Mouse (Mus musculus) urinary bladder, adult 18-20 months (tissue): ENCODE results near the gene Usp16.
A peak's percentile ranks its signal among the peaks of the same experiment; 100 is the strongest.

Experiments used
- DNase-seq, 2 experiments: peaks; one replicate each; pipeline ENCODE4 v3.0.0; 2022; ENCODE audit warnings: low spot score in 2 of 2, mixed read lengths in 2 of 2

The Usp16 gene

GRCm38 (mm10) chr16:87454419-87455179 is at the start of gene Usp16:
Gene Usp16 (plus strand): TSS chr16:87454703.
- DNase-seq: peak; percentile 84 to 88

DNA sequence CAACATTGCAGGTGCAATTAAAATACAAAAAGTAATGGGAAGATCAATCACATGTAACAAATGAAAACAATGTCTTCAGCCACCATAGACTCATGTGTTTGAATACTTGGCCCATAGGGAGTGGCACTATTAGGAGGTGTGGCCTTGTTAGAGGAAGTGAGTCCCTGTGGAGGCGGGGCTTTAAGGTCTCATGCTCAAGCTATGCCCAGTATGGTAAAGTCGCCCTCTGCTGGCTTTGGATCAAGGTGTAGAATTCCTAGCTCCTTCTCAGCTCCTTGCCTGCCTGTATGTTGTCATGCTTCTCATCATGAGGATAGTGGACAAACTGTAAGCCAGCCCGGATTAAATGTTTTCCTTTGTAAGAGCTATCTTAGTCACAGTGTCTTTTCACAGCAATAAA is 49.5 kb upstream of the Usp16 start:
- no peak for DNase-seq

GRCm38 (mm10) chr16:87420662-87421061 is 33.8 kb upstream of the Usp16 start:
- no peak for DNase-seq

DNA sequence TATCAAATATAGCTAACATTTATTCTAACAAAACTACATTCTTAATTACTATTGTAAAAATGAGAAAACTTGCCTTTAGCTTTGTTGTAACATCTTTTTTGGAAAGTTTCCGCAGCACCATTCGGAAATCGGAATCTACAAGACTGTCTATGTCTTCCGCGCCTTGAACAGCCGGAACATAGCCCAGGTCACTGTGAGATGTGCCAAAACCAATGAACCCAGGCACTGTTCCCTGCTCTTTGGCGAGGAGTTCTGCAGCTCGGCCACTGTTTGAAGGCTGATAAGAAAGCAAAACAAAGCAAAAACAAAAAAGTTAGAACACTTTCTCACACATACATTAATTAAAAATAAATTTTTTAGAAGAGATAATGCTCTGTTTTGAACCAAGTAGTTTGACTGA is 27.0 kb upstream of the Usp16 start:
- no peak for DNase-seq

DNA sequence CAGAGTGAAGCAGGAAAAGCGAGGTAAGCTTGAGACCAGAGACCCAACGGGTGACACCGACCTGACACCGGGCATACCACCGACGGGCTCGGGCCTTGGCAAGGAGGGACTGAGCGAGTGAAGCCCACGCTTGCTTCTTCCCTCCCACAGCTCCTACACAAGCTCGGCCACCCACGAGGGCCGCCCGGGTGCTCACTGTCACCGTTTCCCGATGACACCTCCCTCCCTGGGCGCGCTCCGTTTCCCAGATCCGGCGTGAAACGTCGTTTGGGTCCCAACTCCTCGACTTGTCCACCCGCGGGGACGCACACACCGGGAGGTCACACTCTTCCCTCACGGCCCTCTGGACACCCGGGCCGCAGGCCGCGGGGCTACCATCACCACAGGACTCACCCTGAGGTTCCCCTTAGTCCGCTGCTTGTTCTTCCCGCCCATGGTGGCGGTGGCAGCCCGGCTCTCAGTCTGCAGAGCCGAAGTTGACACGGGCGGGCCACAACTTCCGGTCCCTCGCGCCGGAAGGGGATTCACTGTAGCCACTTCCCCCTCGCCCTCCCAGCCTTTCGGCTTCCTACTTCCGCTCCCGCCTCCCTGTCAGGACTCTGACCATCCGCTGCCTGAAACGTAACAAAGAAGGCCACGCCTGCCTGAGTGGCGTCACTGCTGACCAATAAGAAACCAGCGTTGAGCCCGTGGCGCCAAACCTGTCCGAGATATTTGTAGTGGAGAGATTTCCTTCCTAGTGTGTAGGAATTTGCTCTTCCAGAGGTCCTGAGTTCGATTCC is 22.3 kb upstream of the Usp16 start, which contains the start of gene Ltn1:
Gene Ltn1 (minus strand): TSS at position 580 of the 782 bp plus-strand sequence.
- peak; percentile 96 to 97 for DNase-seq

DNA sequence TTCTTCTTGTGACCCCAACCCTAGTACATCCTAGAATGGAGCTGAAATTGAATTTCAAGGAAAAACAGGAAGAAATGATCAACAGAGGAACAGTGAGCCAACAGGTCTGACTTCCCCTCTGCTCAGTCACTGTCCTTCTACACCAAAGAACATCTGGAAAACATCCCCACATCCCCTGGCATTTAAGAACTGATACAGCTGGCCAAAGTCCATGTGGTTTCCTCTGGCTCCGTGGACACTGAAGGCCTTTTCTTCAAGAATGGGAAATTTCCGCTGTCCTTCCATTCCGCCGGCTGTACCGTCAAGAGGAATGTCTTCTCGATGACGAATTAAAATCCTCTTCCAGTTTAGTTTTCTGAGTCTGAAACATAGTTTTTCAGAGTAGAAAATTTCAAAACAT is 20.2 kb upstream of the Usp16 start:
- no peak for DNase-seq

GRCm38 (mm10) chr16:87434946-87435345 is 19.6 kb upstream of the Usp16 start:
- no peak for DNase-seq

DNA sequence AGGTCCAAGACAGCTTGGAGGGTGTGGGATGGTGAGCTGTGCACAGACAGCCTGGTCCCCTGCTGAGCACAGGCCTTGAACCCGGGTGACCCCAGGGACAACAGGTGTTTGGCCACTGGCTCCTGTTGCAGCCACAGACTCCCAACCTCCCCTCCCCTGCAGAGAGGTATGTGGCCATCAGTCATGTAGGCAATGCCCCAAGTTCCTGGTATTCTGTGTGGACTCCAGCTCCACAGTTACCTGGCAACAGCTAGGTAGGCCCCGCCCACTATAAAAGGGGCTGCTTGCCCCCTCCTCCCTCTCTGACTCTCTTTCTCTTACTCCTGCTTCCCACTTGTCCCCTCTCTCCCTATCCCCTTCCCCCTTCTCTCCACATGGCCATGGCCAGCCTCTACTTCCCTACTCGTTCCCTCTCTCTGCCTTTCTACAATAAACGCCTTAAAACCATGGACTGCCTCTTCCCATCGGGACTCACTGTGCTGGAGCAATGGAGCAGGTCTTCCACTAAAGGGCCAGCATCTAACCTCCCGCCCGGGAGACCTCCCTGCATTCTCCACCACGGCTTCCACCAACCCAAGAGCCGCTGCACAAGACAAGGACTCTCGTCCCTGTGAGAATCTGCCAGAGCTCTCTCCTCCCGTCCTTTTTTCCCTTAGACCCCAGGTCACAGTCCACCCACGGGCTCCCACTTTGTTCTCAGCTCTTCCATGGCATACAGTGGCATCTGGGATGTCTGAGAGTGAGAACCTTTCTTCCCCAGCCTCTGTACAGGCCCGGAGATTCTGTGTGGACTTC is 18.9 kb upstream of the Usp16 start:
- DNase-seq: no peak

DNA sequence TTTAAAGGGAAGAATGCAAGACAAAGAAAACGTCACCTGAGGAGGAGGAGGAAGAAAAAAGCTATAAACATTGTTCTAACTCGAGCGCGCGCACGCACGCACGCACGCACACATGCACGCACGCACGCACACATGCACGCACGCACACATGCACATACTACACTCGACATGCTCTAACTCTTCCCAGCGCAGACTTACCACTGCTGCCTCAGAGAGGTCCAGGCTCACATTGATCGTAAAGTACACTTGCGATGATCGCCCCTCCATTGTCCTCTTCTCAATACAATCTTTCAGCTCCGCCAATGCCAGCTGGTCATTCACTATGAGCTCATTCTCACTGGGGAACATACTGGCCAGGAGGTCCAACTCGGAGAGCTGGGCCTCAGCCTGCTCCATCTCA is 17.4 kb upstream of the Usp16 start:
- no peak for DNase-seq

DNA sequence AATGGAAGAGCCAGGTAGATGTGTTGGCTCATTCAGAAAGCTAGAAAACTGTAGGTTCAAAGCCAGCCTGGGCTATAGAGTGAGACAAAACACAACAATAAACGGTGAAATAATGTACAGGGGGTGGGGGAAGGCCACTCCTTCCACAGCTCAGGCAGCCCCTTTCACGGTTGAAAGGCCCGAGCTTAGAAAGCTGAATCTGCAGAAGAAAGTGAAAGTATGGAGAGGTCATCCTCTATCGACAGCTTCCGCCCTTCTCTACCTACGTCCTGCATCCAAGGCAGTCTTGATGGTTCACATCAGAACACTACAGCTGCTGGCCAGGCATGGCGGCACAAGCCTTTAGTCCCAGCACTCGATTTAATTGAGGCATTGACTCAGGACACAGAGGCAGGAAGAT is 15.8 kb upstream of the Usp16 start:
- no peak for DNase-seq

- DNase-seq: peak; percentile 89 to 94
Measured at GRCm38 (mm10) chr16:87440184-87440686, 14.3 kb upstream of the Usp16 start, which contains the start of gene Rwdd2b. Gene Rwdd2b (minus strand): TSS chr16:87440573.

DNA sequence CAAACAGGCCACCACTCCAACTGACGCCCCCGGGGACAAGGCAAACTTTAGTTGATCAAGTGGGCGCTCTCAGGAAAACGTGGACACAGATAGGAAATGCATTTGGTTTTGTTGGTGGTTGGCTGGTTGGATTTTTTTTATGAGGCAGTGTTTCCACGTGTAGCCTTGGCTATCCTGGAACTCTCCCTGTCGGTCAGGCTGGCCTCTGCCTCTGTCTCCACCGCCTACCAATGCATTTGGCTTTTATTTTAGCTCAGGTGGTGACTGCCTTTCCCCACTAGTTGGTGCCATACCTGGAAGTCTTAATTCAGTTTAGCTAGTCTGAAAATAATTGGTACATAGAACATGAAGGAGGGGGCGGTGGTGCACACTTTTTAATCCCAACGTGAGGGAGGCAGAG is 13.4 kb upstream of the Usp16 start:
- DNase-seq: no peak

GRCm38 (mm10) chr16:87442291-87442690 is 12.2 kb upstream of the Usp16 start:
- DNase-seq: no peak

- no peak for DNase-seq
Measured at GRCm38 (mm10) chr16:87443245-87443644, 11.3 kb upstream of the Usp16 start.

DNA sequence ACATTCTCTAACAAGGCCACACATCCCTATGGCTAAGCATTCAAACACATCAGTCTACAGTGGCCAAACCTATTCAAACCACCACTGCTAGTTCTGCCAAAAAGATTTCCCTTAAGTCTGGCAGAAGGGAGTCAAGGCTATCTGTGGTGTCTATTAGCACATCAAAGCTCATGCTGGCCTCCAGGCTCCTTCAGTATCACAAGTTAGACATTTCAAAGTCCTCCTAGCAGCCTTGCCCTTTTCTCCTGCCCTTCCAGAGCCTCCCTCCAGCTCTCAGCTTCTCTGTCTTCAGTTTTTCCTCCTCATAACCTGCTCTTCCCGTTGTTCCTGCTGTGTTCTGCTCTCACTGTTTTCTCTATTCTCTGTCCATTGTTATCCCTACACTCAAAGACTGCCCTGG is 10.4 kb upstream of the Usp16 start:
- no peak for DNase-seq

- no peak for DNase-seq
Measured at GRCm38 (mm10) chr16:87445110-87445509, 9.4 kb upstream of the Usp16 start.

GRCm38 (mm10) chr16:87445528-87445927 is 9.0 kb upstream of the Usp16 start:
- DNase-seq: no peak

DNA sequence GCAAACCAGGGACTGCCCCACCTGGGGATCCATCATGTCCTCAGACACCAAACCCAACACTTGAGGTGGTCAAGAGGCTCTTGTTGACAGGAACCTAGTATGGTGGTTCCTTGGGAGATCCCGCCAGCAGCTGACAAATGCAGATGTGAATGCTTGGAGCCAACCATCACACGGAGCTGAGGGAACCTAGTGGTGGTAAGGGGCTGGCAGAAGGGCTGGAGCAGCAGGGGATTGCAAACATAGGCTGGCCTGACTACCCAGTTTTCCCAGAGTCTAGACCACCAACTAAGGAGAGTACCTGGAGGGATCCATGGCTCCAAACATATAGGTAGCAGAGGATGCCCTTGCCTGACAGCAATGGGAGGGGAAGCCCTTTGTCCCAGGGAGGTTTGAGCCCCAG is 1.3 kb upstream of the Usp16 start:
- no peak for DNase-seq

DNA sequence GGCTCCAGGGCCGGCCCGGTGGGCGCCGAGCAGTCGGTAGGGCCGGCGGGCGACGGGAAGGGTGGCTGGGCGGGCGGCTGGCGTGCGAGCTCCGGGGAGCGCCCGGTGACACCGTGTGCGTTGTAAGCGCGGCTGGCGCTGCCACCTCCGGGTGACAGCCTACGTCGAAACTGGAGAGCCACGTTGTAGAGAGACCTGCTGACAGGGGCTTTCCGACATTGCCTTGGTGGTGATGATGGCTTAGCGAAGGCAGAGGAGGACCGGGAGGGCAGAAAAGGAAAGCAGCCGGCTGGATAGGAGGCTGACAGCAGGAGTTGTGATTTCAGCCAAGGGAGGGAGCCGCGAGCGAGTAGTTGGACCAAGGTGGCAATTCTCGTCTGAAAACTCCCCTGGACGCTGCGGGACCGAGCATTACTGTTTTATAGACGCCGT is 693 bp downstream of the Usp16 start:
- no peak for DNase-seq

DNA sequence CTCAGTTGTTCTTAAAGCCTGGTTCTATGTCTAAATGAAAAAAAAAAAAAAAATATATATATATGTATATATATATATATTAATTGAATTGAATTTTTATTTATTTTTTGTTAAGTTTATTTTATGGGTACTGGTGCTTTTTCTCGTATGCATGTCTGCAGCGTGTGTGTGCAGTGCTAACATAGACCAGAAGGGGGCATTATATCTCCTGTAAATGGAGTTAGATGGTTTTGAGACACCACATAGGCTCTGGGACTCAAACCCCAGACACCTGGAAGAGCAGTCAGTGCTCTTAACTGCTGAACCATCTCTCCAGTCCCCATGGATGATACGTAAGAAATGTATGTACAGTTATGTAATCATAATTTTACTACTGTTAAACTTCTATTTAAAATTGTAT is 4.2 kb downstream of the Usp16 start:
- no peak for DNase-seq

DNA sequence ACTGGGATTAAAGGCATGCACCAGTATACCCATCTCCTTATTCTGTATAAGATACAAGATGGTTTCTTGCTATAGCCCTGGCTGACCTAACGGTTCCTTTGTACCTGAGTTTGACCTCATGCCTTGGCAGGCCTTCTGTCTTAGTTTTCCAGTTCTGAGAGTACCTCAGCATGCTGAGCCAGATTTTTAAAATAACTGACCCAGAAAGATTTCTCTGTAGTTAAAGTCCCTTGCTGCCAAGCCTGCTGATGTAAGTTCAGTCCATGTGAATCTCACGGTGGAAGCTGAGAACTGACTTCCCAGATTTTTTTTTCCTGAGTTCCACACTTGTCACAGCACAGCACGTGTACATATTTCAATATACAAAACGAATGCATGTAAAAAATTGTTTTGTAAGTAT is 16.1 kb downstream of the Usp16 start:
- DNase-seq: no peak

DNA sequence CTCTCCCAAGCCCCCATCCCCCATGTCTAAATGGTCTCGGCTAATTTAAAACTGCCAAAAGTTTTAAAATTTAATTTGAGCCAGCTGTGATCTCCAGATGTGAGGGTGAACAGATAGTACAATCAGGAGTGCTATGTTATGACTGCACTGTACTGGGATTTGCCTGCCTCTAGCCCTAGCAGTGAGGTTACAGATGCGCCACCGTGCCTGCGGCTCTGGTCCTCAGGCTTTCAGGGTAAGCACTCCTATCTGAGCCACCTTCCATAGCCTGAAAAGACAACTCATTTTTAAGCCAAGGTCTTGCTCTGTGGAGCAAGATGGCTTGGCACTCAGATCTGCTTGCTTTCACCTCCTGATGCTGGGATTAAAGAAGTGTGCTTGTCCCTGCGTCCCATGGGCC is 29.9 kb downstream of the Usp16 start:
- DNase-seq: no peak
